21 mouse cellular contexts compared by ENCODE assay signal in the genomic region with DNA sequence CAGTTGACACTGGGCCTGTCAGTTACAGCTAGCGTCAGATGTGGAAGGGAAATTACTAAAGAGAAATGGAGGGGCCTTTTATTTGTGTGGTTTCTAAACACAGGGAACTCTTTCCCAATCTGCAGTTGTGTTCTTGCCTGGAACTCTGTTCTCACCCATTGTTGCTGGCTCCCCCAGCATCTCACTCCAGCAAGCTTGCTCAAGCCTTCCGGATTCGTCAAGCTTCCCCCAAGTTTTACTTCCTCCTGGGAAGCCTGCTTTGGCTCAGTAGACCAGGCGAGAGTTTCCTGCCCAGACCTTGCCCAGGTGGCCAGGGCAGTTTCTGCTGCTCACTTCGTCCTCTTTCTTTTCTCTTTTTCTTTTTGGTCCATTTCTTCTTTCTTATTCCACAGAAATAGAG. TPM values are rescaled to one million over a fixed set of nuclear protein-coding genes. Genes with fewer than 3 reads are reported as not detected.
DNase-seq lines count a peak whose midpoint lies in the region; ATAC-seq lines count a peak whose summit lies in the region.
"Had no signal": no experiment of that assay in that cellular context is flagged by ENCODE, and none has a peak within 500 bp of the region (broad histone marks: within the 10 kb centered on the region; RNA-seq: fewer than 3 reads in every experiment).

No protein-coding gene starts in this region.

- 72% methylated on average over 5 of the region's 5 CpGs for WGBS in heart, embryonic 10.5 days

- ATAC-seq in megakaryocyte, adult 5-6 weeks (ENCODE audit: poor library complexity, severe bottlenecking) = peak; percentile 84
- ATAC-seq: activated CD4-positive, CD25-positive, alpha-beta regulatory T cell, adult 4 months; hindbrain, postnatal 0 days; Patski had no signal

- H3K36me3 ChIP-seq in heart, embryonic 10.5 days = no peaks in the 10 kb centered on the region
- H3K36me3 ChIP-seq: embryonic facial prominence, embryonic 15.5 days; forebrain, embryonic 10.5 days; limb, embryonic 13.5 days; neural tube, embryonic 12.5 days had no signal

- H3K27ac ChIP-seq in heart, embryonic 10.5 days = no peak overlapping the region
- H3K27ac ChIP-seq: embryonic facial prominence, embryonic 15.5 days; forebrain, embryonic 10.5 days; gastrocnemius, adult 2 months; hindbrain, postnatal 0 days; limb, embryonic 13.5 days; neural tube, embryonic 12.5 days; stomach, postnatal 0 days had no signal

- peaks cover 19% of the 10 kb centered on the region; the same call in 1 of the 2 replicates for H3K27me3 ChIP-seq in heart, embryonic 10.5 days (ENCODE audit: insufficient read depth, poor library complexity, severe bottlenecking)
- H3K27me3 ChIP-seq: limb, embryonic 13.5 days; neural tube, embryonic 12.5 days had no signal

- peak; percentile 9 for DNase-seq in heart, adult 8-10 months (ENCODE audit: low spot score)
- DNase-seq in heart, embryonic 10.5 days (ENCODE audit: low spot score) = no peak
- peak; percentile 31 to 42 for DNase-seq in spleen, postnatal 36 days (ENCODE audit: low spot score in 2 of 2)
- no peak for DNase-seq in spleen, postnatal 14 days (ENCODE audit: low spot score in 2 of 2)
- DNase-seq in retina, embryonic 14.5 days (ENCODE audit: low spot score) = no peak
- no peak for DNase-seq in urinary bladder, postnatal 10 days (ENCODE audit: low spot score)
- DNase-seq: adrenal gland, postnatal 10 days; gastrocnemius, adult 2 months; heart, postnatal 4 days; kidney, adult 11 months; layer of hippocampus, postnatal 36 days had no signal

- H3K4me3 ChIP-seq in heart, embryonic 10.5 days = no peak overlapping the region
- H3K4me3 ChIP-seq: embryonic facial prominence, embryonic 15.5 days; forebrain, embryonic 10.5 days; gastrocnemius, adult 2 months; limb, embryonic 13.5 days; neural tube, embryonic 12.5 days had no signal

- H3K4me1 ChIP-seq in heart, embryonic 10.5 days = no peaks in the 10 kb centered on the region
- H3K4me1 ChIP-seq: embryonic facial prominence, embryonic 15.5 days; forebrain, embryonic 10.5 days; limb, embryonic 13.5 days; neural tube, embryonic 12.5 days had no signal

- no peaks in the 10 kb centered on the region for H3K9me3 ChIP-seq in heart, embryonic 10.5 days
- H3K9me3 ChIP-seq: embryonic facial prominence, embryonic 15.5 days; forebrain, embryonic 10.5 days; limb, embryonic 13.5 days; neural tube, embryonic 12.5 days had no signal

RNA-seq across cellular contexts. Expression of gene Jaml, which starts 5.6 kb away (rescaled TPM):
- total RNA-seq in heart, adult 8-10 months (2022) = not detected
- 0.54 and 2.2 TPM in 2 replicates for polyA plus RNA-seq in heart, embryonic 10.5 days (2016; fragmentation: Nextera tagmentation; extraction: Ambion mirVana)
- total RNA-seq in megakaryocyte, adult 5-6 weeks (2015) = 11.7 and 13.9 TPM in 2 replicates
- 25.1 and 27.0 TPM in 2 replicates for total RNA-seq in megakaryocyte, adult 5-6 weeks (2017)
- total RNA-seq: hindbrain, postnatal 0 days had no signal
- polyA plus RNA-seq: Patski had no signal

RNA-seq across cellular contexts. Expression of gene Mpzl3, which starts 29.6 kb away (rescaled TPM):
- total RNA-seq in heart, adult 8-10 months (2022) = 1 to 10 TPM; 1.9 to 3.7 (median 3.1) TPM
- polyA plus RNA-seq in heart, embryonic 10.5 days (2016; fragmentation: Nextera tagmentation; extraction: Ambion mirVana) = 2.9 and 3.2 TPM in 2 replicates
- 2.0 and 2.5 TPM in 2 replicates for total RNA-seq in megakaryocyte, adult 5-6 weeks (2015)
- total RNA-seq in megakaryocyte, adult 5-6 weeks (2017) = 2.9 and 3.8 TPM in 2 replicates

RNA-seq across cellular contexts. Expression of gene Scn2b, which starts 33.0 kb away (rescaled TPM):
- total RNA-seq in heart, adult 8-10 months (2022) = 1 to 10 TPM in 2 of 4 experiments, under 1 TPM in 2; 0.81 to 1.4 (median 1.1) TPM
- 2.3 and 5.3 TPM in 2 replicates for polyA plus RNA-seq in heart, embryonic 10.5 days (2016; fragmentation: Nextera tagmentation; extraction: Ambion mirVana)
- total RNA-seq in megakaryocyte, adult 5-6 weeks (2015) = 0.42 and 0.78 TPM in 2 replicates
- total RNA-seq in megakaryocyte, adult 5-6 weeks (2017) = 0.95 and 0.98 TPM in 2 replicates
- polyA plus RNA-seq: Patski had no signal

RNA-seq across cellular contexts. Expression of gene Mpzl2, which starts 45.0 kb away (rescaled TPM):
- total RNA-seq in heart, adult 8-10 months (2022) = 1 to 10 TPM in 1 of 4 experiments, under 1 TPM in 3; 0.50 to 1.5 (median 0.88) TPM
- 1.1 and 5.5 TPM in 2 replicates for polyA plus RNA-seq in heart, embryonic 10.5 days (2016; fragmentation: Nextera tagmentation; extraction: Ambion mirVana)
- total RNA-seq in megakaryocyte, adult 5-6 weeks (2015) = not detected in 2 replicates
- total RNA-seq in megakaryocyte, adult 5-6 weeks (2017) = 0.04 TPM in 1 of 2 replicates, not detected in the other
- polyA plus RNA-seq: activated CD4-positive, CD25-positive, alpha-beta regulatory T cell, adult 4 months; Patski had no signal

RNA-seq across cellular contexts. Expression of gene Scn4b, which starts 53.6 kb away (rescaled TPM):
- 10 to 100 TPM; 30.2 to 58.6 (median 38.0) TPM for total RNA-seq in heart, adult 8-10 months (2022)
- 1.9 and 2.7 TPM in 2 replicates for polyA plus RNA-seq in heart, embryonic 10.5 days (2016; fragmentation: Nextera tagmentation; extraction: Ambion mirVana)
- total RNA-seq in megakaryocyte, adult 5-6 weeks (2015) = not detected in 2 replicates
- 0.04 TPM in 1 of 2 replicates, not detected in the other for total RNA-seq in megakaryocyte, adult 5-6 weeks (2017)
- polyA plus RNA-seq: activated CD4-positive, CD25-positive, alpha-beta regulatory T cell, adult 4 months; heart, embryonic 14.5 days; Patski had no signal

Comparison
In these comparisons a context has a peak if more than half of its experiments do, and no peak if none do; other contexts are left out.
1. DNase-seq: peak in heart, adult 8-10 months (single experiment) and spleen, postnatal 36 days (2 of 2); none in heart, embryonic 10.5 days (single experiment), spleen, postnatal 14 days (0 of 2), retina, embryonic 14.5 days (single experiment) and urinary bladder, postnatal 10 days (single experiment).
2. RNA of gene Jaml, which starts 5.6 kb away (total RNA-seq): 11.7 to 27.0 TPM in megakaryocyte, adult 5-6 weeks; not detected in heart, adult 8-10 months; every median in the first group is over 10 times any median in the second.